In the genomic region with DNA sequence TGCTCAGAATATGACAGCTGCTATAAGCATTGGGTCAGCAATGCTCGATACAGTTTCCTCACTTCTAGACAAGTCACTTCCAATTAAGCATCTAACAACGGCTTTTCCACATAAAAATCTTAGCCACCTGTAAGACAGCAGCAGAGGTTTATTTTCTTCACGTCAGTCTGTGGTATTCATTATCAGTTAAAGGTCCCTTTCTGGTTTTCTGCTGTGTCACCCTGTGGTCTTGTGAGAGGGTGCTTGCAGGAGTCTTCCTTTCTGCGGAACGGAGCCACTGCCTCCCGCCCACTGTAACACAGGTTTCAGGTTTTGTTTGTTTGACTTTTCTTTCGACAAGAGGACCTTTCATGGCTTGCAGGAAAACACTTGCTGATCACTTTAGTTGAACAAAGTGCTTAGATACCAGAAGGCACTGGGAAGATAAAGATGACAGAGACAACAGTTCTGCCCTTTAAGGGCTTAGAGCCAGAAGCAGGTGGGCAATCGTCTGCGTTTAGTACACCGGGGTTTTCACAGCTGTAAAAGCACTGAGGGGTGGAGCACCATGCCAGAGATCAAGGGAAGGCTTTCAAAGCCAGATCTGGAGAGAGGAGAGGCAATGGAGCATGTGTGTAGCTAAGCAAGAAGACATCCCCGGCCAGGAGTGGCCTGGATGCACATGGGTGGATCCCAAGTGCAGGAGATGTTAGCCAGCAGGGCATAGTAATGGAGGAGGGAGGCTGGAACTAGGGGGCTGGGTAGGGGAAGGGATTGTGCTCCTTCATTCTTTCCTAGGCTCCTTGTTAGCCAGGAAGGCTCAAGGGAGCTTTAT, we compare ENCODE assay signal across 17 mouse cellular contexts. TPM values are rescaled to one million over a fixed set of nuclear protein-coding genes. Genes with fewer than 3 reads are reported as not detected.
DNase-seq lines count a peak whose midpoint lies in the region; ATAC-seq and TF ChIP-seq lines count a peak whose summit lies in the region.
"Had no signal": no experiment of that assay in that cellular context is flagged by ENCODE, and none has a peak within 500 bp of the region (broad histone marks: within the 10 kb centered on the region; RNA-seq: fewer than 3 reads in every experiment).

No protein-coding gene starts in this region.

- H3K9me3 ChIP-seq in heart, embryonic 16.5 days (replicated peaks; ENCODE audit: control insufficient read depth, low read length) = no peaks in the 10 kb centered on the region
- H3K9me3 ChIP-seq in midbrain, embryonic 11.5 days (ENCODE audit: control insufficient read depth, low read length) = no peaks in the 10 kb centered on the region
- no peaks in the 10 kb centered on the region for H3K9me3 ChIP-seq in midbrain, postnatal 0 days (ENCODE audit: low read length)
- H3K9me3 ChIP-seq: embryonic facial prominence, embryonic 13.5 days had no signal

- H3K9ac ChIP-seq in heart, embryonic 16.5 days (ENCODE audit: low read length) = no peak overlapping the region
- no peak overlapping the region for H3K9ac ChIP-seq in midbrain, embryonic 11.5 days (ENCODE audit: low read length)
- H3K9ac ChIP-seq in midbrain, postnatal 0 days (replicated peaks; ENCODE audit: low read length, poor library complexity, severe bottlenecking) = no peak overlapping the region
- H3K9ac ChIP-seq: embryonic facial prominence, embryonic 13.5 days had no signal

- H3K4me2 ChIP-seq in heart, embryonic 16.5 days (ENCODE audit: low read depth, low read length) = peak overlapping the region; percentile 19; the same call in 1 of the 2 replicates
- H3K4me2 ChIP-seq in midbrain, embryonic 11.5 days = no peak overlapping the region
- H3K4me2 ChIP-seq in midbrain, postnatal 0 days (ENCODE audit: low read depth, low read length, poor library complexity, severe bottlenecking) = no peak overlapping the region
- H3K4me2 ChIP-seq: embryonic facial prominence, embryonic 13.5 days had no signal

- DNase-seq in heart, postnatal 10 days = no peak
- peak; percentile 62 for DNase-seq in midbrain, embryonic 11.5 days (ENCODE audit: low spot score, missing footprints)
- no peak for DNase-seq in midbrain, postnatal 0 days (ENCODE audit: low spot score)
- DNase-seq in c-Kit-positive CD71-negative TER-119-negative erythroid progenitor cells, embryonic 14.5 days (ENCODE audit: low read depth) = peak; percentile 14
- peak; percentile 24 for DNase-seq in mesoderm, embryonic 11.5 days (ENCODE audit: low read depth, low spot score)
- no peak for DNase-seq in left cerebral cortex, postnatal 25 days (ENCODE audit: low spot score in 2 of 2)
- DNase-seq in left cerebral cortex, postnatal 10 days (ENCODE audit: extremely low spot score in 1 of 2, low spot score in 2 of 2) = no peak
- DNase-seq: cerebellum, adult 9-11 months; kidney, postnatal 25 days; lung, adult 2 months had no signal

- peaks cover 5% of the 10 kb centered on the region for H3K36me3 ChIP-seq in heart, embryonic 16.5 days (ENCODE audit: control insufficient read depth, insufficient read depth)
- H3K36me3 ChIP-seq in midbrain, embryonic 11.5 days (ENCODE audit: control insufficient read depth, insufficient read depth, low read length) = no peaks in the 10 kb centered on the region
- H3K36me3 ChIP-seq in midbrain, postnatal 0 days (ENCODE audit: insufficient read depth, low read length) = no peaks in the 10 kb centered on the region; the same call in 1 of the 2 replicates

- intact Hi-C loops in heart, postnatal 10 days (cut with DNase I) = no loop called here
- intact Hi-C loops in left cerebral cortex, postnatal 25 days (cut with DNase I) = no loop called here
- intact Hi-C loops in left cerebral cortex, postnatal 10 days (cut with DNase I) = no loop called here

- WGBS in heart, embryonic 16.5 days = 24% methylated on average over 11 of the region's 11 CpGs
- WGBS in midbrain, embryonic 11.5 days = 44% methylated on average over 11 of the region's 11 CpGs
- 42% methylated on average over 11 of the region's 11 CpGs for WGBS in midbrain, postnatal 0 days

- 0 out of 2 replicates have a peak, but pooled peaks cover 2% of the 10 kb centered on the region for H3K4me1 ChIP-seq in heart, embryonic 16.5 days (ENCODE audit: control insufficient read depth, insufficient read depth, low read length)
- H3K4me1 ChIP-seq in midbrain, embryonic 11.5 days (ENCODE audit: control insufficient read depth, insufficient read depth, low read length) = no peaks in the 10 kb centered on the region
- no peaks in the 10 kb centered on the region for H3K4me1 ChIP-seq in midbrain, postnatal 0 days (ENCODE audit: insufficient read depth, low read length)
- H3K4me1 ChIP-seq: embryonic facial prominence, embryonic 13.5 days had no signal

- no peak; the same call in 1 of the 2 replicates for ATAC-seq in heart, embryonic 16.5 days (replicated peaks; ENCODE audit: extremely low read depth, insufficient read depth, low FRiP score)
- ATAC-seq in midbrain, embryonic 11.5 days (ENCODE audit: low FRiP score) = no peak
- ATAC-seq in midbrain, postnatal 0 days (ENCODE audit: low FRiP score) = no peak
- ATAC-seq: hindbrain, postnatal 0 days had no signal

- no peak for TF ChIP-seq CTCF in midbrain, postnatal 0 days (IDR thresholded peaks at IDR 0.05)

- H3K27ac ChIP-seq in heart, embryonic 16.5 days (ENCODE audit: low read length) = no peak overlapping the region
- no peak overlapping the region for H3K27ac ChIP-seq in midbrain, embryonic 11.5 days (ENCODE audit: low read depth, low read length)
- no peak overlapping the region for H3K27ac ChIP-seq in midbrain, postnatal 0 days (ENCODE audit: low read depth, low read length)
- H3K27ac ChIP-seq: embryonic facial prominence, embryonic 13.5 days; hindbrain, postnatal 0 days had no signal

- H3K27me3 ChIP-seq in heart, embryonic 16.5 days (ENCODE audit: control insufficient read depth, insufficient read depth, low read length) = no peaks in the 10 kb centered on the region
- H3K27me3 ChIP-seq in midbrain, embryonic 11.5 days (ENCODE audit: control insufficient read depth, insufficient read depth, low read length) = no peaks in the 10 kb centered on the region
- no peaks in the 10 kb centered on the region for H3K27me3 ChIP-seq in midbrain, postnatal 0 days (ENCODE audit: insufficient read depth, low read length)
- H3K27me3 ChIP-seq: embryonic facial prominence, embryonic 13.5 days had no signal

- H3K4me3 ChIP-seq in heart, embryonic 16.5 days (ENCODE audit: low read length) = no peak overlapping the region
- H3K4me3 ChIP-seq in midbrain, embryonic 11.5 days (ENCODE audit: low read depth, low read length) = no peak overlapping the region
- no peak overlapping the region for H3K4me3 ChIP-seq in midbrain, postnatal 0 days (ENCODE audit: low read depth, low read length)
- H3K4me3 ChIP-seq: embryonic facial prominence, embryonic 13.5 days had no signal

RNA-seq across cellular contexts. Expression of a gene that starts 52.1 kb away (rescaled TPM):
- not detected in 2 replicates for polyA plus RNA-seq in heart, embryonic 16.5 days (2015; fragmentation: Nextera tagmentation; extraction: Ambion mirVana)
- not detected for total RNA-seq in heart, postnatal 10 days (2021)
- polyA plus RNA-seq in midbrain, embryonic 11.5 days (2014; fragmentation: Nextera tagmentation; extraction: Ambion mirVana) = not detected in 2 replicates
- not detected in 2 replicates for total RNA-seq in midbrain, postnatal 0 days (2014; rRNA removed)
- polyA plus RNA-seq in midbrain, postnatal 0 days (2015; fragmentation: Nextera tagmentation; extraction: Ambion mirVana) = not detected in 2 replicates
- under 1 TPM; 0.23 TPM for total RNA-seq in left cerebral cortex, postnatal 25 days (2021)
- under 1 TPM in 1 of 2 experiments, not detected in 1; 0.21 TPM for total RNA-seq in left cerebral cortex, postnatal 10 days (2021)
- total RNA-seq: adrenal gland, adult 2 months; hindbrain, postnatal 0 days had no signal
- polyA plus RNA-seq: adrenal gland, adult 2 months; embryonic facial prominence, embryonic 13.5 days; forebrain, embryonic 11.5 days; gonadal fat pad, adult 2 months; hindbrain, postnatal 0 days; limb, embryonic 14.5 days; lung, adult 2 months had no signal

Comparison
In these comparisons a context has a peak if more than half of its experiments do, and no peak if none do; other contexts are left out.
1. DNase-seq: peak in midbrain, embryonic 11.5 days (single experiment), c-Kit-positive CD71-negative TER-119-negative erythroid progenitor cells, embryonic 14.5 days (single experiment) and mesoderm, embryonic 11.5 days (single experiment); none in heart, postnatal 10 days (0 of 2), midbrain, postnatal 0 days (single experiment), left cerebral cortex, postnatal 25 days (0 of 2) and left cerebral cortex, postnatal 10 days (0 of 2).